ENCODE assay signal across 21 mouse cellular contexts in genomic region chr10:22668509-22668908, GRCm38 (mm10). TPM values are rescaled to one million over a fixed set of nuclear protein-coding genes. Genes with fewer than 3 reads are reported as not detected.
"Had no signal": no experiment of that assay in that cellular context is flagged by ENCODE, and none has a peak within 500 bp of the region (broad histone marks: within the 10 kb centered on the region; RNA-seq: fewer than 3 reads in every experiment).

No protein-coding gene starts in this region.

- H3K9ac ChIP-seq: liver, embryonic 13.5 days; liver, embryonic 15.5 days; liver, postnatal 0 days; lung, embryonic 15.5 days; midbrain, embryonic 12.5 days; midbrain, embryonic 15.5 days; neural tube, embryonic 13.5 days; stomach, embryonic 15.5 days had no signal

- H3K4me1 ChIP-seq: liver, embryonic 13.5 days; liver, embryonic 15.5 days; lung, embryonic 15.5 days; megakaryocyte, embryonic 14.5 days; midbrain, embryonic 12.5 days; midbrain, embryonic 15.5 days; neural tube, embryonic 13.5 days; stomach, embryonic 15.5 days had no signal

- H3K27me3 ChIP-seq: liver, embryonic 13.5 days; liver, embryonic 15.5 days; lung, embryonic 15.5 days; megakaryocyte, embryonic 14.5 days; midbrain, embryonic 12.5 days; midbrain, embryonic 15.5 days; neural tube, embryonic 13.5 days; stomach, embryonic 15.5 days had no signal

- H3K9me3 ChIP-seq: liver, embryonic 13.5 days; liver, embryonic 15.5 days; lung, embryonic 15.5 days; midbrain, embryonic 12.5 days; midbrain, embryonic 15.5 days; neural tube, embryonic 13.5 days; stomach, embryonic 15.5 days had no signal

- H3K4me2 ChIP-seq: liver, embryonic 13.5 days; liver, embryonic 15.5 days; lung, embryonic 15.5 days; midbrain, embryonic 12.5 days; midbrain, embryonic 15.5 days; neural tube, embryonic 13.5 days; stomach, embryonic 15.5 days had no signal

- H3K27ac ChIP-seq: liver, embryonic 13.5 days; liver, embryonic 15.5 days; lung, embryonic 15.5 days; macrophage; midbrain, embryonic 12.5 days; midbrain, embryonic 15.5 days; neural tube, embryonic 13.5 days; stomach, embryonic 15.5 days; stomach, postnatal 0 days had no signal

- ATAC-seq: liver, postnatal 0 days; lung, postnatal 0 days; midbrain, embryonic 15.5 days had no signal

- H3K36me3 ChIP-seq: liver, embryonic 13.5 days; liver, embryonic 15.5 days; lung, embryonic 15.5 days; midbrain, embryonic 12.5 days; midbrain, embryonic 15.5 days; neural tube, embryonic 13.5 days; stomach, embryonic 15.5 days had no signal

- DNase-seq: liver, embryonic 13.5 days; liver, postnatal 0 days; lung, adult 2 months; lung, postnatal 14 days; lung, postnatal 36 days; right cerebral cortex, postnatal 14 days; thymus, adult 2 months; thymus, postnatal 14 days; thymus, postnatal 36 days had no signal

- H3K4me3 ChIP-seq: liver, embryonic 13.5 days; liver, embryonic 15.5 days; lung, embryonic 15.5 days; megakaryocyte, embryonic 14.5 days; midbrain, embryonic 12.5 days; midbrain, embryonic 15.5 days; neural tube, embryonic 13.5 days; stomach, embryonic 15.5 days had no signal

RNA-seq across cellular contexts. Expression of gene Slc2a12, which starts 23.7 kb away (rescaled TPM):
- total RNA-seq: megakaryocyte progenitor cell, adult 5-6 weeks; neutrophil, adult 5-6 weeks had no signal
- polyA plus RNA-seq: liver, postnatal 0 days had no signal
